In the genomic region with DNA sequence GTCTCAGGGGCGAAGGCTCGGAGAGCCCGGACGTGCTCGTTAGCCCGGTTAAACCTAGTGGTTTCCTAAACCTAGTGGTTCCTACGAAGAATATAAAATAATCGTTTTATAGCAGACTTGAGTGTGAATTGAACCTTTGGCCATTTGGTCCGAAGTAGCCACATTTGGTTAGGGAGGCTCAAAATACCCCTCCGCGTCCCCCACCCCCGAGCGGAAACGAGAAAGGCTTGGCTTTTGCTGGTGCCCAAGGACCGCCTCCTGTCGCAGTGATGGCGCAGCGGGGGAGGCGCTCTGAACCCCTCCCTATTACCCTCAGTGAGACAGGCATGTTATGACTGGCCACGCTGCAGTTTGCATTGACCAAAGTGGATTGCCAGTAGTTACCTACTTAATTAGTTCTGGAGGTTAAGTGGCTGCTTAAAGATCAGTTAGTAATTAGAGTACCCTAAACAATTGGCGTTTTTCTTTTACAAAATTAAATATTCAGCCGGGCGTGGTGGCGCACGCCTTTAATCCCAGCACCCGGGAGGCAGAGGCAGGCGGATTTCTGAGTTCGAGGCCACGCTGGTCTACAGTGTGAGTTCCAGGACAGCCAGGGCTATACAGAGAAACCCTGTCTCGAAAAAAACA, we compare ENCODE assay signal across 8 mouse cellular contexts. TPM values are rescaled to one million over a fixed set of nuclear protein-coding genes. Genes with fewer than 3 reads are reported as not detected.
DNase-seq lines count a peak whose midpoint lies in the region; ATAC-seq and TF ChIP-seq lines count a peak whose summit lies in the region.

No protein-coding gene starts in this region.

- H3K27ac ChIP-seq in embryonic facial prominence, embryonic 13.5 days: peak overlapping the region; percentile 98
- peak overlapping the region; percentile 98 for H3K27ac ChIP-seq in limb, embryonic 15.5 days
- H3K27ac ChIP-seq in midbrain, postnatal 0 days (ENCODE audit: low read depth, low read length): peak overlapping the region; percentile 99

- peaks cover 22% of the 10 kb centered on the region for H3K4me1 ChIP-seq in embryonic facial prominence, embryonic 13.5 days
- peaks cover 28% of the 10 kb centered on the region for H3K4me1 ChIP-seq in limb, embryonic 15.5 days
- H3K4me1 ChIP-seq in midbrain, postnatal 0 days (ENCODE audit: insufficient read depth, low read length): peaks cover 13% of the 10 kb centered on the region

- peak overlapping the region; percentile 91 for H3K4me2 ChIP-seq in embryonic facial prominence, embryonic 13.5 days
- H3K4me2 ChIP-seq in limb, embryonic 15.5 days: peak overlapping the region; percentile 83
- H3K4me2 ChIP-seq in midbrain, postnatal 0 days (ENCODE audit: low read depth, low read length, poor library complexity, severe bottlenecking): peak overlapping the region; percentile 71

- ATAC-seq in embryonic facial prominence, embryonic 13.5 days (ENCODE audit: insufficient number of reproducible peaks, insufficient read depth, low FRiP score, low TSS enrichment, low read depth): peak; percentile 28; the same call in 1 of the 2 replicates
- ATAC-seq in limb, embryonic 15.5 days (ENCODE audit: insufficient number of reproducible peaks, low FRiP score, low TSS enrichment, low read depth): no peak
- peak; percentile 61 for ATAC-seq in midbrain, postnatal 0 days (ENCODE audit: low FRiP score)

- TF ChIP-seq CTCF in midbrain, postnatal 0 days (IDR thresholded peaks at IDR 0.05): 0 out of 2 replicates have a peak, but pooled peaks have one; percentile 5

- H3K9ac ChIP-seq in embryonic facial prominence, embryonic 13.5 days: peak overlapping the region; percentile 98
- peak overlapping the region; percentile 91 for H3K9ac ChIP-seq in limb, embryonic 15.5 days
- H3K9ac ChIP-seq in midbrain, postnatal 0 days (replicated peaks; ENCODE audit: low read length, poor library complexity, severe bottlenecking): peak overlapping the region; percentile 99

- no peaks in the 10 kb centered on the region for H3K9me3 ChIP-seq in embryonic facial prominence, embryonic 13.5 days
- H3K9me3 ChIP-seq in limb, embryonic 15.5 days: no peaks in the 10 kb centered on the region
- H3K9me3 ChIP-seq in midbrain, postnatal 0 days (ENCODE audit: low read length): no peaks in the 10 kb centered on the region

- peak; percentile 80 for DNase-seq in 3T3-L1 (ENCODE audit: low read depth, low spot score)
- DNase-seq in adrenal gland, postnatal 4 days (ENCODE audit: low spot score in 2 of 2): peak; percentile 52 to 69
- peak; percentile 75 for DNase-seq in heart, adult 8-10 months (ENCODE audit: low spot score)
- DNase-seq in kidney, adult 9 months: peak; percentile 85
- peak; percentile 90 for DNase-seq in midbrain, postnatal 0 days (ENCODE audit: low spot score)
- peak; percentile 57 to 70 for DNase-seq in spleen, postnatal 14 days (ENCODE audit: low spot score in 2 of 2)

- H3K27me3 ChIP-seq in embryonic facial prominence, embryonic 13.5 days: no peaks in the 10 kb centered on the region
- H3K27me3 ChIP-seq in limb, embryonic 15.5 days: no peaks in the 10 kb centered on the region
- no peaks in the 10 kb centered on the region for H3K27me3 ChIP-seq in midbrain, postnatal 0 days (ENCODE audit: insufficient read depth, low read length)

- 1% methylated on average over 30 of the region's 30 CpGs for WGBS in embryonic facial prominence, embryonic 13.5 days
- 1% methylated on average over 30 of the region's 30 CpGs for WGBS in limb, embryonic 15.5 days
- under 1% methylated on average over 30 of the region's 30 CpGs for WGBS in midbrain, postnatal 0 days

- peaks cover 28% of the 10 kb centered on the region for H3K36me3 ChIP-seq in embryonic facial prominence, embryonic 13.5 days
- H3K36me3 ChIP-seq in limb, embryonic 15.5 days: peaks cover 28% of the 10 kb centered on the region
- H3K36me3 ChIP-seq in midbrain, postnatal 0 days (ENCODE audit: insufficient read depth, low read length): peaks cover 19% of the 10 kb centered on the region

- peak overlapping the region; percentile 94 for H3K4me3 ChIP-seq in embryonic facial prominence, embryonic 13.5 days
- peak overlapping the region; percentile 88 for H3K4me3 ChIP-seq in limb, embryonic 15.5 days
- peak overlapping the region; percentile 91 for H3K4me3 ChIP-seq in midbrain, postnatal 0 days (ENCODE audit: low read depth, low read length)

RNA-seq across cellular contexts. Expression of a gene that starts 1.3 kb away (rescaled TPM):
- 1,000 to 10,000 TPM; 1,693 to 1,728 TPM for total RNA-seq in adrenal gland, postnatal 4 days (2021)
- polyA plus RNA-seq in embryonic facial prominence, embryonic 13.5 days (2015; fragmentation: Nextera tagmentation; extraction: Ambion mirVana): 5,258 and 5,388 TPM in 2 replicates
- 100 to 1,000 TPM; 262 to 310 (median 280) TPM for total RNA-seq in heart, adult 8-10 months (2022)
- 4,193 and 4,412 TPM in 2 replicates for polyA plus RNA-seq in limb, embryonic 15.5 days (2015; fragmentation: Nextera tagmentation; extraction: Ambion mirVana)
- 2,296 and 2,489 TPM in 2 replicates for total RNA-seq in midbrain, postnatal 0 days (2014; rRNA removed)
- polyA plus RNA-seq in midbrain, postnatal 0 days (2015; fragmentation: Nextera tagmentation; extraction: Ambion mirVana): 5,099 and 5,106 TPM in 2 replicates

RNA-seq across cellular contexts. Expression of a gene that starts 27.6 kb away (rescaled TPM):
- total RNA-seq in adrenal gland, postnatal 4 days (2021): 10 to 100 TPM; 62.4 to 67.1 TPM
- 11.2 and 12.4 TPM in 2 replicates for polyA plus RNA-seq in embryonic facial prominence, embryonic 13.5 days (2015; fragmentation: Nextera tagmentation; extraction: Ambion mirVana)
- total RNA-seq in heart, adult 8-10 months (2022): 10 to 100 TPM; 37.1 to 38.7 (median 37.5) TPM
- 10.0 TPM in 2 replicates for polyA plus RNA-seq in limb, embryonic 15.5 days (2015; fragmentation: Nextera tagmentation; extraction: Ambion mirVana)
- total RNA-seq in midbrain, postnatal 0 days (2014; rRNA removed): 139 and 153 TPM in 2 replicates
- polyA plus RNA-seq in midbrain, postnatal 0 days (2015; fragmentation: Nextera tagmentation; extraction: Ambion mirVana): 33.7 and 36.0 TPM in 2 replicates

RNA-seq across cellular contexts. Expression of a gene that starts 27.7 kb away (rescaled TPM):
- total RNA-seq in adrenal gland, postnatal 4 days (2021): 100 to 1,000 TPM; 105 to 130 TPM
- polyA plus RNA-seq in embryonic facial prominence, embryonic 13.5 days (2015; fragmentation: Nextera tagmentation; extraction: Ambion mirVana): 656 and 746 TPM in 2 replicates
- total RNA-seq in heart, adult 8-10 months (2022): 10 to 100 TPM; 80.1 to 97.8 (median 88.2) TPM
- 402 and 435 TPM in 2 replicates for polyA plus RNA-seq in limb, embryonic 15.5 days (2015; fragmentation: Nextera tagmentation; extraction: Ambion mirVana)
- total RNA-seq in midbrain, postnatal 0 days (2014; rRNA removed): 46.2 and 57.2 TPM in 2 replicates
- polyA plus RNA-seq in midbrain, postnatal 0 days (2015; fragmentation: Nextera tagmentation; extraction: Ambion mirVana): 133 and 142 TPM in 2 replicates

RNA-seq across cellular contexts. Expression of a gene that starts 59.2 kb away (rescaled TPM):
- 10 to 100 TPM; 72.9 to 77.4 TPM for total RNA-seq in adrenal gland, postnatal 4 days (2021)
- polyA plus RNA-seq in embryonic facial prominence, embryonic 13.5 days (2015; fragmentation: Nextera tagmentation; extraction: Ambion mirVana): 26.9 and 28.6 TPM in 2 replicates
- 10 to 100 TPM; 23.2 to 32.4 (median 28.9) TPM for total RNA-seq in heart, adult 8-10 months (2022)
- polyA plus RNA-seq in limb, embryonic 15.5 days (2015; fragmentation: Nextera tagmentation; extraction: Ambion mirVana): 29.2 and 29.9 TPM in 2 replicates
- total RNA-seq in midbrain, postnatal 0 days (2014; rRNA removed): 38.0 and 45.1 TPM in 2 replicates
- 12.2 and 14.2 TPM in 2 replicates for polyA plus RNA-seq in midbrain, postnatal 0 days (2015; fragmentation: Nextera tagmentation; extraction: Ambion mirVana)
